Mouse (Mus musculus): ENCODE measurements around the gene Scn8a. TPM values are rescaled to one million over a fixed set of nuclear protein-coding genes. Genes with fewer than 3 reads are reported as not detected.

The Scn8a gene
- total and polyA plus RNA-seq, 2 experiments from 2014 or later: 22.4 to 37.7 TPM

DNA sequence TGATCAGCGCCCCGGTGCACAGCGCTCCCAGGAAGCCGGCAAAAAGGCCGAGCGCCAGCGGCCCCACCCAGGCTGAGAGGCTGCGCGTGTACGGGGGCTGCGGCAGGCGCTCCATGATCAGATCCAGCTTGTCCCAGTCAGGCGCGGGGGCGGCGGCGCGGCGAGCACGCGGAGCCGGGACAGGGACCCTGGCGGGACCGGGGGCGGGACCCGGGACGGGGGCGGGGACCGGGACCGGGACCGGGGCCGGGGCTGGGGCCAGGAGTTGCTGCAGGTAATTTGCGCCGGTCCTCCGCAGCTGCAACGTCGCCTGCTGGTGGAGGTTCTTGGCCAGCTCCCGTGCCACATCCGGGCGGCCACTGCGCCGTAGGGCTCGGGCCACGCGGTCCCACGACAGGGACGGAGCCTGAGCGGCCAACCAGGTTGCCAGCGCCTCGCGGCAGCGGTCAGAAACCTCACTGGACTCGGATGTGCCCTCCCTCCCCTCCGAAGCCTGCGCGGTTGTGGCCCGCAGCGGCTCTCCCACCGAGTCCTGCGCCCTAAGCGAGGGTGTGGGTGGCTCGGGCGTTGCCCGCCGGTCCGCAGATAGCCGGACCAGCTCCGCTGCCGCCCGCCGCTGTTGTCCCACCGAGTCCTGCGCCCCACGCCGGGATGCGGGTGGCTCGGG is 177.0 kb downstream of the Scn8a start:
- 0 out of 2 replicates have a peak, but pooled peaks cover 2% of the 10 kb centered on the region for H3K36me3 ChIP-seq (ENCODE audit: insufficient read depth, low read length)
- DNase-seq (ENCODE audit: low spot score) (no peak), ATAC-seq (ENCODE audit: low FRiP score) (peak; percentile 38; the same call in 1 of the 2 replicates)
- no peaks in the 10 kb centered on the region for H3K9me3 ChIP-seq (ENCODE audit: low read length)
- 0 out of 2 replicates have a peak, but pooled peaks have one; percentile 5 for TF ChIP-seq CTCF (IDR thresholded peaks at IDR 0.05)
- peaks cover 46% of the 10 kb centered on the region for H3K27me3 ChIP-seq (ENCODE audit: insufficient read depth, low read length)
- H3K4me3 ChIP-seq (ENCODE audit: low read depth, low read length): peak overlapping the region; percentile 49
- whole genome bisulfite sequencing: 1% methylated on average over 63 of the region's 77 CpGs
- peak overlapping the region; percentile 99 for H3K4me2 ChIP-seq (ENCODE audit: low read depth, low read length, poor library complexity, severe bottlenecking)
- no peaks in the 10 kb centered on the region; the same call in 1 of the 2 replicates for H3K4me1 ChIP-seq (ENCODE audit: insufficient read depth, low read length)
- H3K27ac ChIP-seq (ENCODE audit: low read depth, low read length): no peak overlapping the region
- peak overlapping the region; percentile 57 for H3K9ac ChIP-seq (replicated peaks; ENCODE audit: low read length, poor library complexity, severe bottlenecking)

- peak within 1 kb of the TSS; percentile 99 for H3K4me2 ChIP-seq (ENCODE audit: low read depth, low read length, poor library complexity, severe bottlenecking)
- peak within 1 kb of the TSS; percentile 49 for H3K4me3 ChIP-seq (ENCODE audit: low read depth, low read length)
- TF ChIP-seq CTCF (IDR thresholded peaks at IDR 0.05): no peak
- DNase-seq (ENCODE audit: low spot score): no peak
- ATAC-seq (ENCODE audit: low FRiP score): no peak
- H3K27ac ChIP-seq (ENCODE audit: low read depth, low read length): no peak within 1 kb of the TSS
- 0 out of 2 replicates have a peak, but pooled peaks cover 2% of the 10 kb centered on the region for H3K36me3 ChIP-seq (ENCODE audit: insufficient read depth, low read length)
- peak within 1 kb of the TSS; percentile 57 for H3K9ac ChIP-seq (replicated peaks; ENCODE audit: low read length, poor library complexity, severe bottlenecking)
- no peaks in the 10 kb centered on the region; the same call in 1 of the 2 replicates for H3K4me1 ChIP-seq (ENCODE audit: insufficient read depth, low read length)
- peaks cover 48% of the 10 kb centered on the region for H3K27me3 ChIP-seq (ENCODE audit: insufficient read depth, low read length)
- H3K9me3 ChIP-seq (ENCODE audit: low read length): no peaks in the 10 kb centered on the region
- 2% methylated on average over 22 of the region's 23 CpGs for WGBS
Observed at GRCm38 (mm10) chr15:101047194-101047555, 177.5 kb downstream of the Scn8a start, which contains the start of gene Gm47841. TSS of gene Gm47841 (minus strand) at chr15:101047397.

- Histone ChIP-seq H3K4me1 (ENCODE audit: insufficient read depth, low read length) (no peaks in the 10 kb centered on the region; the same call in 1 of the 2 replicates), H3K9ac (replicated peaks; ENCODE audit: low read length, poor library complexity, severe bottlenecking) (no peak overlapping the region), H3K4me2 (ENCODE audit: low read depth, low read length, poor library complexity, severe bottlenecking) (no peak overlapping the region), H3K27ac (ENCODE audit: low read depth, low read length) (no peak overlapping the region), H3K27me3 (ENCODE audit: insufficient read depth, low read length) (peaks cover 60% of the 10 kb centered on the region), H3K4me3 (ENCODE audit: low read depth, low read length) (no peak overlapping the region), H3K36me3 (ENCODE audit: insufficient read depth, low read length) (no peaks in the 10 kb centered on the region), H3K9me3 (ENCODE audit: low read length) (no peaks in the 10 kb centered on the region)
- WGBS: 59% methylated on average over 5 of the region's 5 CpGs
- ATAC-seq (ENCODE audit: low FRiP score) (no peak), DNase-seq (ENCODE audit: low spot score) (no peak)
- no peak for TF ChIP-seq CTCF (IDR thresholded peaks at IDR 0.05)
Observed at GRCm38 (mm10) chr15:101048338-101048896, 178.8 kb downstream of the Scn8a start.

GRCm38 (mm10) chr15:101051869-101052268 is 182.2 kb downstream of the Scn8a start:
- TF ChIP-seq CTCF (IDR thresholded peaks at IDR 0.05): no peak
- H3K36me3 ChIP-seq (ENCODE audit: insufficient read depth, low read length): no peaks in the 10 kb centered on the region
- peaks cover 54% of the 10 kb centered on the region for H3K27me3 ChIP-seq (ENCODE audit: insufficient read depth, low read length)
- no peak overlapping the region for H3K4me3 ChIP-seq (ENCODE audit: low read depth, low read length)
- no peaks in the 10 kb centered on the region for H3K9me3 ChIP-seq (ENCODE audit: low read length)
- ATAC-seq (ENCODE audit: low FRiP score): no peak
- no peak for DNase-seq (ENCODE audit: low spot score)
- no peak overlapping the region for H3K27ac ChIP-seq (ENCODE audit: low read depth, low read length)
- no peaks in the 10 kb centered on the region; the same call in 1 of the 2 replicates for H3K4me1 ChIP-seq (ENCODE audit: insufficient read depth, low read length)
- no peak overlapping the region for H3K4me2 ChIP-seq (ENCODE audit: low read depth, low read length, poor library complexity, severe bottlenecking)
- no peak overlapping the region for H3K9ac ChIP-seq (replicated peaks; ENCODE audit: low read length, poor library complexity, severe bottlenecking)
- 46% methylated on average over 10 of the region's 10 CpGs for WGBS

GRCm38 (mm10) chr15:101052560-101053501 is 183.2 kb downstream of the Scn8a start:
- Histone ChIP-seq H3K4me1 (ENCODE audit: insufficient read depth, low read length) (no peaks in the 10 kb centered on the region), H3K27me3 (ENCODE audit: insufficient read depth, low read length) (peaks cover 53% of the 10 kb centered on the region), H3K27ac (ENCODE audit: low read depth, low read length) (no peak overlapping the region), H3K4me2 (ENCODE audit: low read depth, low read length, poor library complexity, severe bottlenecking) (peak overlapping the region; percentile 55), H3K36me3 (ENCODE audit: insufficient read depth, low read length) (no peaks in the 10 kb centered on the region), H3K9ac (replicated peaks; ENCODE audit: low read length, poor library complexity, severe bottlenecking) (no peak overlapping the region), H3K4me3 (ENCODE audit: low read depth, low read length) (peak overlapping the region; percentile 38), H3K9me3 (ENCODE audit: low read length) (no peaks in the 10 kb centered on the region)
- no peak for DNase-seq (ENCODE audit: low spot score)
- WGBS: 20% methylated on average over 101 of the region's 120 CpGs
- TF ChIP-seq CTCF (IDR thresholded peaks at IDR 0.05): 0 out of 2 replicates have a peak, but pooled peaks have one; percentile 14
- ATAC-seq (ENCODE audit: low FRiP score): no peak

Data from midbrain, postnatal 0 days (tissue).